Mouse (Mus musculus) heart, embryonic 14.5 days (tissue): ENCODE measurements around the gene Pnpla8. TPM values are rescaled to one million over a fixed set of nuclear protein-coding genes. Genes with fewer than 3 reads are reported as not detected.
"Not testable (repeated sequence)": the region's sequence is repeated elsewhere in the genome, so short reads cannot be mapped to it uniquely, and the experiment has no call there.

Experiments used
- ATAC-seq: fragments of 200-750 bp; cut with Nextera tagmentation; 2 replicates; pipeline ENCODE4 v1.8.0; 2017; ENCODE audit warnings: low read depth, moderate TSS enrichment; ENCODE audit not compliant: insufficient number of reproducible peaks, insufficient read depth, low FRiP score
- H3K27ac ChIP-seq, 2 experiments: fragments of 200-500 bp in 1 of 2; fragments of 300-500 bp in 1 of 2; sonication (generic) in 1 of 2; replicated peaks in 1 of 2; 2 replicates each; pipeline ENCODE4 v1.5.1; 2012 to 2014; ENCODE audit warnings: low read depth in 2 of 2, low read length in 2 of 2, control low read depth in 1 of 2, mild to moderate bottlenecking in 1 of 2, mixed read lengths in 1 of 2; ENCODE audit not compliant: control insufficient read depth in 1 of 2, insufficient read depth in 1 of 2
- H3K27me3 ChIP-seq: fragments of 300-500 bp; sonication (generic); 2 replicates; pipeline ENCODE4 v1.6.1; 2014; ENCODE audit warnings: mild to moderate bottlenecking, low read length, control low read depth; ENCODE audit not compliant: control insufficient read depth, insufficient read depth
- H3K36me3 ChIP-seq: fragments of 300-500 bp; sonication (generic); 2 replicates; pipeline ENCODE4 v1.6.1; 2014; ENCODE audit warnings: mild to moderate bottlenecking, control low read depth, low read length, mixed read lengths; ENCODE audit not compliant: control insufficient read depth, insufficient read depth
- H3K4me1 ChIP-seq, 2 experiments: fragments of 200-500 bp in 1 of 2; fragments of 300-500 bp in 1 of 2; sonication (generic) in 1 of 2; 2 replicates each; pipeline ENCODE4 v1.6.1; 2012 to 2014; ENCODE audit warnings: low read length in 2 of 2, control low read depth in 1 of 2, mixed read lengths in 1 of 2; ENCODE audit not compliant: control insufficient read depth in 2 of 2, insufficient read depth in 2 of 2
- H3K4me2 ChIP-seq: fragments of 300-500 bp; sonication (generic); 2 replicates; pipeline ENCODE4 v1.6.1; 2014; ENCODE audit warnings: mild to moderate bottlenecking, low read length
- H3K4me3 ChIP-seq, 2 experiments: fragments of 200-500 bp in 1 of 2; fragments of 300-500 bp in 1 of 2; sonication (generic) in 1 of 2; 2 replicates each; pipeline ENCODE4 v1.5.1; 2012 to 2014; ENCODE audit warnings: low read length in 2 of 2, mild to moderate bottlenecking in 2 of 2, control low read depth in 1 of 2, low read depth in 1 of 2, moderate library complexity in 1 of 2; ENCODE audit not compliant: control insufficient read depth in 1 of 2, insufficient read depth in 1 of 2
- H3K9ac ChIP-seq: fragments of 300-500 bp; sonication (generic); 2 replicates; pipeline ENCODE4 v1.6.1; 2014; ENCODE audit warnings: mild to moderate bottlenecking, low read length
- H3K9me3 ChIP-seq: fragments of 300-500 bp; sonication (generic); 2 replicates; pipeline ENCODE4 v1.6.1; 2016; ENCODE audit warnings: low read length, control low read depth; ENCODE audit not compliant: control insufficient read depth
- WGBS: fragments of 180-500 bp; shearing (Covaris S2); extraction: QIAGEN DNeasy Blood & Tissue Kit; methylation state at CpG from one replicate; pipeline ENCODE4 v1.1.7; 2014; 5-methylcytosine and 5-hydroxymethylcytosine counted together
- polyA plus RNA-seq: library from polyadenylated mRNA; unstranded; fragments of >200 nt; fragmentation: Nextera tagmentation; extraction: Ambion mirVana; gene quantifications from 2 replicates; pipeline ENCODE4 v1.2.1, GENCODE M21; 2014

Gene Pnpla8
- polyA plus RNA-seq, 1 experiment from 2014 or later, result 73.8 TPM

- Histone ChIP-seq H3K27me3 (no peaks in the 10 kb centered on the region), H3K4me1 (no peaks in the 10 kb centered on the region), H3K27ac (no peak overlapping the region), H3K9me3 (no peaks in the 10 kb centered on the region), H3K9ac (no peak overlapping the region), H3K36me3 (no peaks in the 10 kb centered on the region), H3K4me2 (no peak overlapping the region), H3K4me3 (no peak overlapping the region)
- WGBS, result 91% methylated on average over 6 of the region's 6 CpGs
- no peak for ATAC-seq
These were observed 53.1 kb downstream of the Pnpla8 start for GRCm38 (mm10) chr12:44274125-44274835.

GRCm38 (mm10) chr12:44280147-44280546 lies 59.0 kb downstream of the Pnpla8 start:
- WGBS, result 56% methylated on average over 2 of the region's 2 CpGs
- H3K4me1 ChIP-seq, H3K27ac ChIP-seq, H3K4me2 ChIP-seq, H3K36me3 ChIP-seq, H3K27me3 ChIP-seq, H3K9ac ChIP-seq, ATAC-seq, H3K9me3 ChIP-seq, H3K4me3 ChIP-seq: not testable (repeated sequence)

GRCm38 (mm10) chr12:44281534-44281933 lies 60.4 kb downstream of the Pnpla8 start:
- no peaks in the 10 kb centered on the region for H3K9me3 ChIP-seq
- ATAC-seq, result no peak
- H3K27me3 ChIP-seq, result no peaks in the 10 kb centered on the region
- no peak overlapping the region for H3K4me2 ChIP-seq
- 83% methylated on average over 3 of the region's 3 CpGs for WGBS
- H3K36me3 ChIP-seq, result peaks cover 17% of the 10 kb centered on the region
- no peak overlapping the region for H3K27ac ChIP-seq
- H3K9ac ChIP-seq, result no peak overlapping the region
- H3K4me1 ChIP-seq, result no peaks in the 10 kb centered on the region
- H3K4me3 ChIP-seq, result no peak overlapping the region

GRCm38 (mm10) chr12:44283378-44283777 lies 62.2 kb downstream of the Pnpla8 start:
- H3K9me3 ChIP-seq, result no peaks in the 10 kb centered on the region
- no peak overlapping the region for H3K9ac ChIP-seq
- no peak overlapping the region for H3K4me2 ChIP-seq
- ATAC-seq, result no peak
- no peak overlapping the region for H3K4me3 ChIP-seq
- 63% methylated on average over 9 of the region's 9 CpGs for WGBS
- H3K4me1 ChIP-seq, result no peaks in the 10 kb centered on the region
- peak overlapping the region in 1 of 2 experiments; percentile 37; a peak in 2 of 4 replicates for H3K27ac ChIP-seq
- H3K36me3 ChIP-seq, result peaks cover 23% of the 10 kb centered on the region
- no peaks in the 10 kb centered on the region for H3K27me3 ChIP-seq

- H3K4me2 ChIP-seq, result no peak overlapping the region
These were observed 65.8 kb downstream of the Pnpla8 start for GRCm38 (mm10) chr12:44286992-44287391.

GRCm38 (mm10) chr12:44292281-44292680 lies 71.1 kb downstream of the Pnpla8 start:
- ATAC-seq, result no peak

More at GRCm38 (mm10) chr12:44286992-44287391, 65.8 kb downstream of the Pnpla8 start:
- peaks cover 46% of the 10 kb centered on the region for H3K36me3 ChIP-seq
- no peak overlapping the region for H3K27ac ChIP-seq
- WGBS, result 91% methylated on average over 8 of the region's 8 CpGs
- H3K4me1 ChIP-seq, result no peaks in the 10 kb centered on the region
- no peak for ATAC-seq
- H3K9me3 ChIP-seq, result no peaks in the 10 kb centered on the region
- no peak overlapping the region for H3K9ac ChIP-seq
- no peak overlapping the region for H3K4me3 ChIP-seq
- no peaks in the 10 kb centered on the region for H3K27me3 ChIP-seq

GRCm38 (mm10) chr12:44300793-44301192 lies 79.6 kb downstream of the Pnpla8 start:
- Histone ChIP-seq H3K27me3 (no peaks in the 10 kb centered on the region), H3K4me2 (no peak overlapping the region), H3K4me3 (no peak overlapping the region), H3K36me3 (peaks cover 36% of the 10 kb centered on the region), H3K27ac (no peak overlapping the region), H3K9me3 (no peaks in the 10 kb centered on the region), H3K4me1 (no peaks in the 10 kb centered on the region), H3K9ac (no peak overlapping the region)
- ATAC-seq, result no peak

More at GRCm38 (mm10) chr12:44292281-44292680, 71.1 kb downstream of the Pnpla8 start:
- Histone ChIP-seq H3K27ac (no peak overlapping the region), H3K4me1 (no peaks in the 10 kb centered on the region), H3K4me2 (no peak overlapping the region), H3K9ac (no peak overlapping the region), H3K9me3 (no peaks in the 10 kb centered on the region), H3K4me3 (no peak overlapping the region), H3K27me3 (no peaks in the 10 kb centered on the region), H3K36me3 (peaks cover 36% of the 10 kb centered on the region)

GRCm38 (mm10) chr12:44304012-44304411 lies 82.8 kb downstream of the Pnpla8 start:
- no peaks in the 10 kb centered on the region for H3K9me3 ChIP-seq
- H3K27ac ChIP-seq, result no peak overlapping the region
- no peak overlapping the region for H3K9ac ChIP-seq
- H3K4me3 ChIP-seq, result no peak overlapping the region
- no peak overlapping the region for H3K4me2 ChIP-seq
- H3K27me3 ChIP-seq, result no peaks in the 10 kb centered on the region
- H3K4me1 ChIP-seq, result peaks cover 0 to 3% of the 10 kb centered on the region in 2 experiments; a peak in 2 of 4 replicates
- 84% methylated on average over 1 of the region's 1 CpGs for WGBS
- ATAC-seq, result no peak
- H3K36me3 ChIP-seq, result peaks cover 43% of the 10 kb centered on the region
